Mouse (Mus musculus) lung, embryonic 15.5 days (tissue): ENCODE results near the gene Olfr1437. TPM values are rescaled to one million over a fixed set of nuclear protein-coding genes. Genes with fewer than 3 reads are reported as not detected.
"Not testable (repeated sequence)": the region's sequence is repeated elsewhere in the genome, so short reads cannot be mapped to it uniquely, and the experiment has no call there.

Experiments used
- ATAC-seq: fragments of 200-750 bp; cut with Nextera tagmentation; 2 replicates; pipeline ENCODE4 v1.8.0; 2017; ENCODE audit warnings: moderate number of reproducible peaks, borderline replicate concordance; ENCODE audit not compliant: low FRiP score, low TSS enrichment; ENCODE audit errors: extremely low read depth
- H3K27ac ChIP-seq: fragments of 300-500 bp; sonication (generic); 2 replicates; pipeline ENCODE4 v1.5.1; 2015; ENCODE audit warnings: moderate library complexity, mild to moderate bottlenecking, inconsistent platforms
- H3K27me3 ChIP-seq: fragments of 300-500 bp; sonication (generic); 2 replicates; pipeline ENCODE4 v1.6.1; 2015; ENCODE audit warnings: inconsistent platforms
- H3K36me3 ChIP-seq: fragments of 300-500 bp; sonication (generic); 2 replicates; pipeline ENCODE4 v1.6.1; 2015; ENCODE audit warnings: inconsistent platforms
- H3K4me1 ChIP-seq: fragments of 300-500 bp; sonication (generic); 2 replicates; pipeline ENCODE4 v1.6.1; 2015; ENCODE audit warnings: inconsistent platforms
- H3K4me2 ChIP-seq: fragments of 300-500 bp; sonication (generic); 2 replicates; pipeline ENCODE4 v1.6.1; 2015; ENCODE audit warnings: inconsistent platforms, mild to moderate bottlenecking, moderate library complexity
- H3K4me3 ChIP-seq: fragments of 300-500 bp; sonication (generic); 2 replicates; pipeline ENCODE4 v1.5.1; 2015; ENCODE audit warnings: mild to moderate bottlenecking, inconsistent platforms
- H3K9ac ChIP-seq: fragments of 300-500 bp; sonication (generic); 2 replicates; pipeline ENCODE4 v1.6.1; 2015; ENCODE audit warnings: inconsistent platforms
- H3K9me3 ChIP-seq: fragments of 300-500 bp; sonication (generic); 2 replicates; pipeline ENCODE4 v1.6.1; 2016; ENCODE audit warnings: inconsistent platforms
- WGBS: fragments of 180-500 bp; shearing (Covaris S2); methylation state at CpG from one replicate; pipeline ENCODE4 v1.1.7; 2015; 5-methylcytosine and 5-hydroxymethylcytosine counted together
- polyA plus RNA-seq: library from polyadenylated mRNA; unstranded; fragments of >200 nt; fragmentation: Nextera tagmentation; extraction: Ambion mirVana; gene quantifications from 2 replicates; pipeline ENCODE4 v1.2.1, GENCODE M21; 2015

Gene Olfr1437
- polyA plus RNA-seq = not detected in 2 replicates

DNA sequence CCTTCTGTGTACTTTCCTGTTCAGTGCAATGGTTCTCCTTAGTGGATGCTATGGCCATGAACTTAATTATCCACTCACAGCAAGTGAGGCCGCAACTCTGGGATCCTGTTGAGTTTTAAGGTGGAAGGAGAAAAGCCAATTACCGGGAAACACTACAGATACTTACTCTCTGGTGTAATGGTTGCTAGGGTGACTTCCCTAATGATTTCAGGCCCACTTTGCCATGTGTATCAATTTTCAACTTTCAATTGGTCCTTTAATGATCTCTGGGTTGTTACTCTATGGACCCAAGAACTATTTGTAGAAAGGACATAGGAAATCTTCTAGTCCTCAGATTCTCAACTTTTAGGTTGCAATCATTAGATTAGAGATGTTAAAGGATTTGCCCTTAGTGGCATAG is at the start of gene Olfr1437:
TSS of gene Olfr1437 (minus strand) at position 101 of the 400 bp plus-strand sequence.
- H3K4me1 ChIP-seq = no peaks in the 10 kb centered on the region
- no peak for ATAC-seq
- 83% methylated on average over 2 of the region's 2 CpGs for WGBS

DNA sequence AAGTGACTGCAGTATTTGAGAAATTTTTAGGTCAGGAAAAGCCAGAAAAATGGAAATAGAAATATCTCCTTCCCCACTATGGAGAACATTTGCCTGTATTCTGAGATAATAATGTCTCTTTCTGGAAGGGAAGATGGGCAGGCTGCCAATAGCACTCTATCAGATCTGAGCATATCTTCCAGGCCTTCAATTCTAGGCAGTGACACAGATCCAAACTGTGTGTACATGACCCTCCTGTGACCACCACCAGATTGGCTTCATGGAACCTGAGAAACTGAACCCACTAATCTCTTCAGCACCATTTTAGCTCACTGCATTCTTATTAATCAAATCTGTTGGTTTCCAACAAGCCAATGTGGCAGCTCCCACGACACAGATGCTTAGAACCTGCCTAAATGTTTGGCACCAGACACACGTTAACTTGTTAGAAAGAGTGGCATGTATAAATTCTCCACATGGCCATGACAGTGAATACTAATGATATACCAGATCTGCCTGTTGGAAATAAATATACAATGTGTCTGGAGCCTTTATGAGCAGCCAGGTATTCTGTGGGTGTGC is 49.6 kb upstream of the Olfr1437 start:
- H3K9ac ChIP-seq = no peak overlapping the region
- H3K27me3 ChIP-seq = no peaks in the 10 kb centered on the region
- H3K36me3 ChIP-seq = no peaks in the 10 kb centered on the region
- no peaks in the 10 kb centered on the region for H3K4me1 ChIP-seq
- H3K27ac ChIP-seq = no peak overlapping the region
- no peak overlapping the region for H3K4me2 ChIP-seq
- no peaks in the 10 kb centered on the region for H3K9me3 ChIP-seq
- no peak overlapping the region for H3K4me3 ChIP-seq
- no peak for ATAC-seq
- WGBS = 53% methylated on average over 2 of the region's 2 CpGs

More for the DNA sequence above, at the start of gene Olfr1437:
- no peak within 1 kb of the TSS for H3K9ac ChIP-seq
- no peaks in the 10 kb centered on the region for H3K36me3 ChIP-seq
- H3K4me3 ChIP-seq = no peak within 1 kb of the TSS
- H3K27me3 ChIP-seq = no peaks in the 10 kb centered on the region
- H3K27ac ChIP-seq = no peak within 1 kb of the TSS
- no peaks in the 10 kb centered on the region for H3K9me3 ChIP-seq
- no peak within 1 kb of the TSS for H3K4me2 ChIP-seq

DNA sequence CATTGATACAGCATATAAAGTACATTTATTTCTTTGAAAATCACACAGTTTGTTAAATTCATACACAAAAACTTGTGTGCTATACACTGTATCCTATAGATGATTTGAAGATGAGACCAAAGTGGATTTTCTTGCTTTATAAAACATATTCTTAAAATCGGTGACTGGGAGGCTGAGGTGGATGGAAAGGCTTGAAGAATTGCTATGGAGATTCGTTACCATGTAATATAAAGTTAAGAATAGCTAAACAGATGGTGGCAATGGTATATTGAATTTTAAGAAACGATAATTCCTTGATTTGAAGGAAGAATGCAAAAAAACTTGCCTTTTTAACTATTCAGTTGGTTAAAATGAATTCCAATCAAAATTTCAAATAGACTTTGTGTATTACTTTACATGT is 48.1 kb upstream of the Olfr1437 start:
- ATAC-seq = no peak
- no peak overlapping the region for H3K27ac ChIP-seq
- H3K4me1 ChIP-seq = no peaks in the 10 kb centered on the region
- H3K4me2 ChIP-seq = no peak overlapping the region
- 66% methylated on average over 3 of the region's 3 CpGs for WGBS
- H3K36me3 ChIP-seq = no peaks in the 10 kb centered on the region
- H3K27me3 ChIP-seq = no peaks in the 10 kb centered on the region
- H3K9me3 ChIP-seq = no peaks in the 10 kb centered on the region
- H3K9ac ChIP-seq = no peak overlapping the region
- no peak overlapping the region for H3K4me3 ChIP-seq

DNA sequence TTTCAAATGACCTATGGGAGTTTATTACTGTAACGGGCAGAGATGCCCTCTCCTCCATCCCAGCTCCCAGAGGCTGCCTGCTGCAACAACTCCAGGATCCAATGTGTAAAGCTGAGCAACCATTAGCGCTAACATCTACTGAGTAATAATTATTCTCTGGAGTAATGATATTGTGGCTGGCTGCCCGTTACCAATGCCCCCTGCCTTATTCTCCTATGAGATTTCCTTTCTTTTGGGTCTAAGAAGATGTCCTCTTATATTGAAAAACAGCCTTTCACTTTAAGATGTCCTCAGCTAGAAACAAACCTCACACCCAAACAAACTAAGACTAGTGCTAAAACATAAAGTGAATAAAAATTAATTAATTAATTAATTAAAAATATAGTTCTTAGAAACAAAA is 10.9 kb upstream of the Olfr1437 start, which contains the start of gene Olfr1438-ps1:
TSS of gene Olfr1438-ps1 (minus strand) at position 101 of the 400 bp plus-strand sequence.
- H3K4me1 ChIP-seq = no peaks in the 10 kb centered on the region
- H3K27me3 ChIP-seq = no peaks in the 10 kb centered on the region
- ATAC-seq = no peak
- H3K27ac ChIP-seq = no peak within 1 kb of the TSS
- no peak within 1 kb of the TSS for H3K4me2 ChIP-seq
- no peaks in the 10 kb centered on the region for H3K9me3 ChIP-seq
- H3K36me3 ChIP-seq = no peaks in the 10 kb centered on the region
- no peak within 1 kb of the TSS for H3K4me3 ChIP-seq
- H3K9ac ChIP-seq = no peak within 1 kb of the TSS
- 77% methylated on average over 3 of the region's 3 CpGs for WGBS

DNA sequence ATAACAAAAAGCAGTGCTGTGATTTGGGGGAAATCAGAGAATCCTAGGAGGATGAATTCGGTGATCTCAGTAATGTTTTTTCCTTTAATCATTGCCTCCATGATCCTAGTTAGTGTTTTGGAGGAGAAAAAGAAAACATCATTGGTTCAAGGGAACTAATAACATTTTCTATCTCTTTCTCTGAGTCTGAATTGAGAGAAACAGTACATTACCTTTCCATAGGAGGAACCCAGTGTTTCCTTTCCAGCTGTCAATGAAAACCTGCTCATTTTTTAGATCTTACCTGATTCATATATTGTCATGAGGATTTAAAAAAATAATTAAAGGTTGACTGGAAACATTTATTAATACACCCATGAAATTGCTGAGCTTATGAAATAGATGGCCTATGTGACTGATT is 25.9 kb downstream of the Olfr1437 start, which contains the start of gene Olfr1436:
TSS of gene Olfr1436 (minus strand) at position 101 of the 400 bp plus-strand sequence.
- 68% methylated on average over 1 of the region's 1 CpGs for WGBS
- not testable (repeated sequence) for ATAC-seq, H3K27me3 ChIP-seq, H3K4me3 ChIP-seq, H3K9ac ChIP-seq, H3K36me3 ChIP-seq, H3K9me3 ChIP-seq, H3K27ac ChIP-seq, H3K4me1 ChIP-seq, H3K4me2 ChIP-seq

- H3K27ac ChIP-seq = no peak overlapping the region
- no peaks in the 10 kb centered on the region for H3K4me1 ChIP-seq
- H3K4me3 ChIP-seq = no peak overlapping the region
- H3K4me2 ChIP-seq = no peak overlapping the region
- no peaks in the 10 kb centered on the region for H3K36me3 ChIP-seq
- H3K27me3 ChIP-seq = no peaks in the 10 kb centered on the region
- ATAC-seq = no peak
- no peaks in the 10 kb centered on the region for H3K9me3 ChIP-seq
- no peak overlapping the region for H3K9ac ChIP-seq
Measured at GRCm38 (mm10) chr19:12292979-12293378, 31.9 kb downstream of the Olfr1437 start.

GRCm38 (mm10) chr19:12279554-12279953 is 45.3 kb downstream of the Olfr1437 start, which contains the start of gene Olfr1434:
Gene Olfr1434 (plus strand): TSS chr19:12279854.
- Histone ChIP-seq H3K4me3 (no peak within 1 kb of the TSS), H3K9ac (no peak within 1 kb of the TSS), H3K4me2 (no peak within 1 kb of the TSS), H3K27me3 (no peaks in the 10 kb centered on the region), H3K27ac (no peak within 1 kb of the TSS), H3K4me1 (no peaks in the 10 kb centered on the region), H3K36me3 (no peaks in the 10 kb centered on the region), H3K9me3 (no peaks in the 10 kb centered on the region)
- no peak for ATAC-seq
- WGBS = 63% methylated on average over 2 of the region's 2 CpGs

Other genes with a start within 250 kb of the Olfr1437 start
- gene Olfr1425, start 247.4 kb downstream of the Olfr1437 start, polyA plus RNA-seq = not detected in 2 replicates
- not detected in 2 replicates for gene Olfr1426, start 233.1 kb downstream of the Olfr1437 start, polyA plus RNA-seq
- not detected in 2 replicates for gene Olfr1427, start 221.8 kb downstream of the Olfr1437 start, polyA plus RNA-seq
- gene Olfr1428, start 209.2 kb downstream of the Olfr1437 start, polyA plus RNA-seq = not detected in 2 replicates
- not detected in 2 replicates for gene Olfr76, start 201.9 kb downstream of the Olfr1437 start, polyA plus RNA-seq
- gene Olfr1555-ps1, start 155.0 kb downstream of the Olfr1437 start, polyA plus RNA-seq = not detected in 2 replicates
- gene Olfr1431, start 124.5 kb downstream of the Olfr1437 start, polyA plus RNA-seq = not detected in 2 replicates
- not detected in 2 replicates for gene Olfr1432, start 92.5 kb downstream of the Olfr1437 start, polyA plus RNA-seq
- not detected in 2 replicates for gene Olfr262, start 83.4 kb downstream of the Olfr1437 start, polyA plus RNA-seq
- not detected in 2 replicates for gene Olfr235, start 64.1 kb downstream of the Olfr1437 start, polyA plus RNA-seq
- not detected in 2 replicates for gene Olfr1434, start 45.2 kb downstream of the Olfr1437 start, polyA plus RNA-seq
- gene Olfr1436, start 26.0 kb downstream of the Olfr1437 start, polyA plus RNA-seq = not detected in 2 replicates
- not detected in 2 replicates for gene Olfr1438-ps1, start 10.8 kb upstream of the Olfr1437 start, polyA plus RNA-seq
- not detected in 2 replicates for gene Olfr1440, start 62.2 kb upstream of the Olfr1437 start, polyA plus RNA-seq
- not detected in 2 replicates for gene Olfr1441, start 92.3 kb upstream of the Olfr1437 start, polyA plus RNA-seq
- not detected in 2 replicates for gene Pfpl, start 102.8 kb upstream of the Olfr1437 start, polyA plus RNA-seq
- gene Mpeg1, start 135.7 kb upstream of the Olfr1437 start, polyA plus RNA-seq = 0.67 and 1.0 TPM in 2 replicates
- gene Dtx4, start 176.4 kb upstream of the Olfr1437 start, polyA plus RNA-seq = 16.1 and 16.5 TPM in 2 replicates
- 32.0 TPM in 2 replicates for gene Fam111a, start 220.6 kb upstream of the Olfr1437 start, polyA plus RNA-seq